Mouse (Mus musculus): ENCODE measurements around the gene Lgalsl. TPM values are rescaled to one million over a fixed set of nuclear protein-coding genes. Genes with fewer than 3 reads are reported as not detected.

Gene Lgalsl
- polyA plus RNA-seq (2017; shearing (Covaris generic)): 7.1 TPM

DNA sequence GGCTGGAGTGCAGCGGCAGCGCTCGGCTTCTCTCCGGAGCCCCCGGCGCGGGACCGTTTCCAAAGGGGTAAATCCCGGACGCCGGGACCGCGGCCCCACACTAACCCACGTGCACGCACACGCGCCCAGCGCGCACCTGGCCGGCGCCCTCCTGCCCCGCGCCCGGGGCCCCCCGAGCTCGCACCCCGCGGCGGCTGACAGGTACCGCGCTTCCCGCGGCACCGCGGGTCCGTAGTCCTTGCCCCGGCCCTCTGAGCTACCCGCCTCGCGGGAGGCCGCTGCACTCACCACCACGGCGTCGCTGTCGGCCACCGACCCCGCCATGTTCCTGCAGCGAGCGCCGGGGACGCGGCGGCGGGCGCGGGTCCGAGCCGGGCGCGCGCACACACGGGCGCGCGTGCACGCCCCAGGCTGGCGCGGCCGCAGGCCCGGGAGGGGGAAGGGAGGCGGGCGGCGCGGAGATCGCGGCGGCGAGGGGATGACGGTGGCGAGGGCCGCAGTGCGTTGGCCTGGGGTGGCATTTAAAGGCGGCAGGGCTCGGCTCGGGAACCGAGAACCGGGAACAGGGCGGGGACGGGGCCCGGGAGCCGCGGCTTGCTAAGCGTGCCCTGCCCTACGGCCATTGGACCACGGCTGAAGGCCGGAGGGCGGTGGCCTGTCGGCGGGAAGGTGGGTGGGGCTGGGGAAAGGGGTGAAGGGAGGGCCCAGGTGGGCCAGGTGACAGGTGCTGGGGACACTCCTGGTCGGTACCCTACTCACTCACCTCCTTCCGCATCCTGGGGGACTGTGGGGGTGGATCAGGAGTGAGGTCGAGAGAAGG, at the start of gene Lgalsl:
Gene Lgalsl, minus strand, starts transcription at position 371 of the 820 bp plus-strand sequence.

Other genes with a start within 250 kb of the Lgalsl start
- gene Aftph, start 89.5 kb downstream of the Lgalsl start, polyA plus RNA-seq (2017; shearing (Covaris generic)): 51.7 TPM

All from effector memory CD4-positive, alpha-beta T cell, adult 7 months (primary cell).